Mouse (Mus musculus) testis, adult 2 months (tissue): ENCODE measurements at regions not wholly inside any gene's neighbourhood (a gene's known extent, or its start where the extent isn't known, plus 50 kb on each side); places are given as distances from the start of the nearest gene placed in this dataset.

ENCODE experiments used
- H3K27ac ChIP-seq: fragments of 200-500 bp; 2 replicates; pipeline ENCODE4 v1.5.1; 2012; ENCODE audit warnings: low read depth, low read length; ENCODE audit not compliant: control insufficient read depth, insufficient read depth
- H3K27me3 ChIP-seq: fragments of 200-500 bp; 2 replicates; pipeline ENCODE4 v1.6.1; 2012; ENCODE audit warnings: mild to moderate bottlenecking, low read length, moderate library complexity; ENCODE audit not compliant: control insufficient read depth, insufficient read depth
- H3K36me3 ChIP-seq: fragments of 200-500 bp; 2 replicates; pipeline ENCODE4 v1.6.1; 2012; ENCODE audit warnings: mild to moderate bottlenecking, low read length; ENCODE audit not compliant: control insufficient read depth, insufficient read depth
- H3K4me1 ChIP-seq: fragments of 200-500 bp; 2 replicates; pipeline ENCODE4 v1.6.1; 2012; ENCODE audit warnings: low read length; ENCODE audit not compliant: control insufficient read depth, insufficient read depth
- H3K4me3 ChIP-seq: fragments of 200-500 bp; 2 replicates; pipeline ENCODE4 v1.5.1; 2012; ENCODE audit warnings: low read depth, mild to moderate bottlenecking, low read length, moderate library complexity, mixed read lengths; ENCODE audit not compliant: control insufficient read depth
- CTCF ChIP-seq: fragments of 200-500 bp; IDR thresholded peaks from 2 replicates; pipeline ENCODE4 v1.5.1; 2012; ENCODE audit warnings: low read depth, mild to moderate bottlenecking, inconsistent platforms, low read length, moderate library complexity; ENCODE audit not compliant: control insufficient read depth, insufficient read depth, insufficient replicate concordance
- POLR2A ChIP-seq: fragments of 200-500 bp; IDR thresholded peaks from 2 replicates; pipeline ENCODE4 v1.6.1; 2012; ENCODE audit warnings: low read depth, mild to moderate bottlenecking, inconsistent platforms, low read length, moderate library complexity; ENCODE audit not compliant: control insufficient read depth

- Histone ChIP-seq H3K4me1 (no peaks in the 10 kb centered on the region), H3K4me3 (no peak overlapping the region), H3K27me3 (no peaks in the 10 kb centered on the region), H3K27ac (no peak overlapping the region), H3K36me3 (no peaks in the 10 kb centered on the region)
- TF ChIP-seq POLR2A (no peak), CTCF (peak; percentile 18; the same call in 1 of the 2 replicates)
Measured at GRCm38 (mm10) chr3:66410706-66411277, 114.2 kb upstream of the Veph1 start.

GRCm38 (mm10) chr3:66408791-66409190 is 112.2 kb upstream of the Veph1 start:
- TF ChIP-seq POLR2A (no peak), CTCF (no peak)
- Histone ChIP-seq H3K4me3 (no peak overlapping the region), H3K27ac (no peak overlapping the region), H3K36me3 (no peaks in the 10 kb centered on the region), H3K4me1 (no peaks in the 10 kb centered on the region), H3K27me3 (no peaks in the 10 kb centered on the region)

GRCm38 (mm10) chr3:66405645-66406044 is 109.0 kb upstream of the Veph1 start:
- H3K27ac ChIP-seq: no peak overlapping the region
- no peak for TF ChIP-seq CTCF
- no peak for TF ChIP-seq POLR2A
- H3K36me3 ChIP-seq: no peaks in the 10 kb centered on the region
- no peaks in the 10 kb centered on the region; the same call in 1 of the 2 replicates for H3K4me1 ChIP-seq
- H3K4me3 ChIP-seq: no peak overlapping the region
- no peaks in the 10 kb centered on the region for H3K27me3 ChIP-seq

GRCm38 (mm10) chr3:66403707-66404106 is 107.1 kb upstream of the Veph1 start:
- no peaks in the 10 kb centered on the region for H3K27me3 ChIP-seq
- H3K4me1 ChIP-seq: no peaks in the 10 kb centered on the region; the same call in 1 of the 2 replicates
- TF ChIP-seq POLR2A (no peak), CTCF (no peak)
- H3K36me3 ChIP-seq: no peaks in the 10 kb centered on the region
- H3K27ac ChIP-seq: no peak overlapping the region
- H3K4me3 ChIP-seq: no peak overlapping the region

DNA sequence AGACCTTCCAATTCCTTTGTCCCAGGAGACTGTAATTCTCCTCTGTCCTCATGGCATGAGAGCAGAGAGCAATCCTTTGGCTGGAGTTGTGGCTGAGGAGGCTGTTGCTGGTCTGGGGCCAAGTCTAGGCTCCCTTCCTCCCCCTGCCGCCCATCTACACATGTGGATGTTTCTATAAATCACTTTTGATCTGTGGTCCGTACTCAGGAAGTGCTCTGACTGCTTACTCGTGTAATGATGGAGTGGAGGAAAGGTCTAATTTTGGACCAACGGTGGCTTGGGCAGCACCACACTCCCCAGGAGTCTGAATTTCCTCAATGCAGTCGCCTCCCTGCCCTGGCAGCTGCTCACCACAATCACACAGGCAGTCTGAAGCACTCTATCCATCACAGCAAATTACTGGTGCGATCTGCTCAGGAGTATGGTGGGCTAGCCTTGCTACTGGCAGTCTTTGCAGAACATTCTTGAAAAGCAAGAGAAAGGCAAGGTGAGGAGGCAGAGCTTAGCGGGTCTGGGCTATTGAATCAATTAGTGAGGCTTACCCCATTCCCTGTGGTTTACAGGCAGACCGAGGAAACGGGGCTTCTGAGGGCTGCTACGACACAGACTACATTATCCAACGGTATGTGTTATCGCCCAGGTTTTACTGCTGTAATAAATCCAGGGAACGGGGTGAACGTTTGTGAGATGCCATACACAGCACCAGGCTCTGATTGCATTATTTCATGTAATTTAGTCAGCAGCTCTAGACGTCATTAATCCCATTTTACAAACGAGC is 104.3 kb upstream of the Veph1 start:
- Histone ChIP-seq H3K4me3 (no peak overlapping the region), H3K27me3 (no peaks in the 10 kb centered on the region), H3K27ac (no peak overlapping the region), H3K4me1 (no peaks in the 10 kb centered on the region; the same call in 1 of the 2 replicates), H3K36me3 (no peaks in the 10 kb centered on the region)
- no peak for TF ChIP-seq POLR2A
- no peak for TF ChIP-seq CTCF

GRCm38 (mm10) chr3:66398214-66399150 is 101.8 kb upstream of the Veph1 start:
- Histone ChIP-seq H3K36me3 (no peaks in the 10 kb centered on the region), H3K4me1 (no peaks in the 10 kb centered on the region; the same call in 1 of the 2 replicates), H3K27ac (no peak overlapping the region), H3K4me3 (no peak overlapping the region), H3K27me3 (no peaks in the 10 kb centered on the region)
- TF ChIP-seq POLR2A (no peak), CTCF (no peak)
